Mouse (Mus musculus) stomach, embryonic 15.5 days (tissue): Measurements from ENCODE around the gene Esp8. TPM values are rescaled to one million over a fixed set of nuclear protein-coding genes. Genes with fewer than 3 reads are reported as not detected.
"Not testable (repeated sequence)": the region's sequence is repeated elsewhere in the genome, so short reads cannot be mapped to it uniquely, and the experiment has no call there.

ENCODE experiments used
- ATAC-seq: fragments of 200-750 bp; cut with Nextera tagmentation; 2 replicates; pipeline ENCODE4 v1.8.0; 2017; ENCODE audit warnings: low read depth, moderate number of reproducible peaks, moderate TSS enrichment; ENCODE audit not compliant: insufficient read depth, low FRiP score
- H3K27ac ChIP-seq: fragments of 300-500 bp; sonication (generic); 2 replicates; pipeline ENCODE4 v1.5.1; 2015; ENCODE audit warnings: mild to moderate bottlenecking, inconsistent platforms
- H3K27me3 ChIP-seq: fragments of 300-500 bp; sonication (generic); replicated peaks from 2 replicates; pipeline ENCODE4 v1.6.1; 2015; ENCODE audit warnings: inconsistent platforms
- H3K36me3 ChIP-seq: fragments of 300-500 bp; sonication (generic); 2 replicates; pipeline ENCODE4 v1.6.1; 2015; ENCODE audit warnings: inconsistent platforms
- H3K4me1 ChIP-seq: fragments of 300-500 bp; sonication (generic); 2 replicates; pipeline ENCODE4 v1.6.1; 2015; ENCODE audit warnings: inconsistent platforms
- H3K4me2 ChIP-seq: fragments of 300-500 bp; sonication (generic); 2 replicates; pipeline ENCODE4 v1.6.1; 2015; ENCODE audit warnings: mild to moderate bottlenecking, inconsistent platforms
- H3K4me3 ChIP-seq: fragments of 300-500 bp; sonication (generic); replicated peaks from 2 replicates; pipeline ENCODE4 v1.5.1; 2015; ENCODE audit warnings: inconsistent platforms
- H3K9ac ChIP-seq: fragments of 300-500 bp; sonication (generic); 2 replicates; pipeline ENCODE4 v1.6.1; 2015; ENCODE audit warnings: inconsistent platforms
- H3K9me3 ChIP-seq: fragments of 300-500 bp; sonication (generic); 2 replicates; pipeline ENCODE4 v1.6.1; 2016; ENCODE audit warnings: inconsistent platforms
- WGBS: fragments of 180-500 bp; shearing (Covaris S2); methylation state at CpG from one replicate; pipeline ENCODE4 v1.1.7; 2015; 5-methylcytosine and 5-hydroxymethylcytosine counted together
- polyA plus RNA-seq: library from polyadenylated mRNA; unstranded; fragments of >200 nt; fragmentation: Nextera tagmentation; extraction: Ambion mirVana; gene quantifications from 2 replicates; pipeline ENCODE4 v1.2.1, GENCODE M21; 2015

Esp8 gene
- polyA plus RNA-seq = 0.37 and 0.39 TPM in 2 replicates

GRCm38 (mm10) chr17:40519818-40520217, at the start of gene Esp8:
Esp8 (plus strand) TSS chr17:40520022.
- Histone ChIP-seq H3K9me3 (no peaks in the 10 kb centered on the region), H3K27ac (no peak within 1 kb of the TSS), H3K36me3 (no peaks in the 10 kb centered on the region), H3K4me1 (no peaks in the 10 kb centered on the region), H3K4me2 (no peak within 1 kb of the TSS), H3K4me3 (no peak within 1 kb of the TSS), H3K9ac (no peak within 1 kb of the TSS), H3K27me3 (no peaks in the 10 kb centered on the region)
- no peak for ATAC-seq
- 47% methylated on average over 3 of the region's 3 CpGs for WGBS

- H3K4me2 ChIP-seq, H3K27ac ChIP-seq, H3K36me3 ChIP-seq, ATAC-seq, H3K9me3 ChIP-seq, H3K9ac ChIP-seq, H3K4me1 ChIP-seq, H3K27me3 ChIP-seq, H3K4me3 ChIP-seq: not testable (repeated sequence)
- whole genome bisulfite sequencing = 79% methylated on average over 10 of the region's 10 CpGs
These were observed 36.3 kb upstream of the Esp8 start for GRCm38 (mm10) chr17:40483566-40483965.

- H3K4me3 ChIP-seq, H3K9ac ChIP-seq, H3K27me3 ChIP-seq, H3K36me3 ChIP-seq, H3K4me2 ChIP-seq, H3K9me3 ChIP-seq, H3K4me1 ChIP-seq, ATAC-seq, H3K27ac ChIP-seq: not testable (repeated sequence)
- 90% methylated on average over 4 of the region's 4 CpGs for WGBS
These were observed 24.2 kb upstream of the Esp8 start for GRCm38 (mm10) chr17:40495468-40496185.

- ATAC-seq = no peak
- no peak overlapping the region for H3K4me2 ChIP-seq
These were observed 10.0 kb downstream of the Esp8 start for GRCm38 (mm10) chr17:40529813-40530212.

GRCm38 (mm10) chr17:40531147-40531546, 11.3 kb downstream of the Esp8 start:
- ATAC-seq = peak; percentile 63; the same call in 1 of the 2 replicates
- 62% methylated on average over 1 of the region's 1 CpGs for WGBS
- H3K9ac ChIP-seq = no peak overlapping the region
- no peaks in the 10 kb centered on the region for H3K27me3 ChIP-seq
- H3K4me1 ChIP-seq = no peaks in the 10 kb centered on the region
- no peaks in the 10 kb centered on the region for H3K36me3 ChIP-seq
- H3K27ac ChIP-seq = no peak overlapping the region
- no peaks in the 10 kb centered on the region for H3K9me3 ChIP-seq
- no peak overlapping the region for H3K4me3 ChIP-seq
- H3K4me2 ChIP-seq = no peak overlapping the region

More at GRCm38 (mm10) chr17:40529813-40530212, 10.0 kb downstream of the Esp8 start:
- Histone ChIP-seq H3K4me1 (no peaks in the 10 kb centered on the region), H3K27ac (no peak overlapping the region), H3K9me3 (no peaks in the 10 kb centered on the region), H3K36me3 (no peaks in the 10 kb centered on the region), H3K4me3 (no peak overlapping the region), H3K27me3 (no peaks in the 10 kb centered on the region), H3K9ac (no peak overlapping the region)
- 62% methylated on average over 3 of the region's 3 CpGs for WGBS

- not testable (repeated sequence) for H3K36me3 ChIP-seq, H3K4me2 ChIP-seq, H3K27ac ChIP-seq, H3K9me3 ChIP-seq, H3K27me3 ChIP-seq, ATAC-seq, H3K4me1 ChIP-seq, H3K9ac ChIP-seq, H3K4me3 ChIP-seq
- 29% methylated on average over 5 of the region's 5 CpGs for WGBS
These were observed 27.2 kb downstream of the Esp8 start for GRCm38 (mm10) chr17:40547005-40547404.

- H3K27me3 ChIP-seq = no peaks in the 10 kb centered on the region
- 54% methylated on average over 1 of the region's 1 CpGs for WGBS
- H3K9ac ChIP-seq = no peak overlapping the region
- no peak overlapping the region for H3K27ac ChIP-seq
- no peaks in the 10 kb centered on the region for H3K4me1 ChIP-seq
- H3K9me3 ChIP-seq = no peaks in the 10 kb centered on the region
- no peak overlapping the region for H3K4me2 ChIP-seq
- ATAC-seq = no peak
- H3K4me3 ChIP-seq = no peak overlapping the region
- H3K36me3 ChIP-seq = no peaks in the 10 kb centered on the region
These were observed 33.6 kb downstream of the Esp8 start for GRCm38 (mm10) chr17:40553470-40553869.

- H3K36me3 ChIP-seq = no peaks in the 10 kb centered on the region
- no peak within 1 kb of the TSS for H3K27ac ChIP-seq
- no peak for ATAC-seq
- H3K9me3 ChIP-seq = no peaks in the 10 kb centered on the region
- H3K4me2 ChIP-seq = no peak within 1 kb of the TSS
- no peaks in the 10 kb centered on the region for H3K4me1 ChIP-seq
- H3K9ac ChIP-seq = no peak within 1 kb of the TSS
- 83% methylated on average over 5 of the region's 5 CpGs for WGBS
- no peaks in the 10 kb centered on the region for H3K27me3 ChIP-seq
- H3K4me3 ChIP-seq = no peak within 1 kb of the TSS
These were observed 41.4 kb downstream of the Esp8 start, which contains the start of gene Esp6 for GRCm38 (mm10) chr17:40561207-40561606. Esp6 (plus strand) TSS chr17:40561507.

Other genes starting within 250 kb of the Esp8 start
- 0.09 TPM in 1 of 2 replicates, not detected in the other for gene Crisp1, start 200.8 kb upstream of the Esp8 start, polyA plus RNA-seq
- not detected in 2 replicates for gene Esp6, start 41.5 kb downstream of the Esp8 start, polyA plus RNA-seq
- not detected in 2 replicates for gene Esp4, start 78.6 kb downstream of the Esp8 start, polyA plus RNA-seq
- not detected in 2 replicates for gene Esp3, start 112.1 kb downstream of the Esp8 start, polyA plus RNA-seq
- not detected in 2 replicates for gene Esp1, start 207.1 kb downstream of the Esp8 start, polyA plus RNA-seq